Mouse (Mus musculus): ENCODE measurements at regions not wholly inside any gene's neighbourhood (a gene's known extent, or its start where the extent isn't known, plus 50 kb on each side); places are given as distances from the start of the nearest gene placed in this dataset.

DNA sequence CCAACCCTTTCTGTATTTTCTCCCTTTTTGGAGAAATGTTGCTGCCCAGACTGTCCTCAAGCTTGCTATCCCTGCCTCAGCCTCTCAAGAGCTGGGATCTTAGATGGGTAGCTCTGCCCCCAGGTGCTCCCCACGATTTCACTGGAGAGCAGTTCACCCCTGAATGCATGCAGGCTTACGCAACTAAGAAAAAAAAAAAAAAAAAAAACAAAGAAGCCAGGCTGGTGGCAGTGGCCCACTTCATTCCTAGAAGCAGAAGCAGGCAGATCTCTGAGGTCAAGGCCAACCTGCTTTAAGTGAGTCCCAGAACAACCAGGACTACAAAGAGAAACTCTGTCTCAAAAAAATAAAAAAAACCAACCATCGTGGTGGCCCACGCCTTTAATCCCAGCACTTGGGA, 51.2 kb upstream of the Fbxo11 start:
- H3K27me3 ChIP-seq (replicated peaks) = no peaks in the 10 kb centered on the region
- WGBS (ENCODE audit: insufficient replicate concordance) = 66% methylated on average over 4 of the region's 4 CpGs
- H3K4me2 ChIP-seq = no peak overlapping the region
- no peak overlapping the region for H3K4me3 ChIP-seq
- H3K36me3 ChIP-seq = no peaks in the 10 kb centered on the region
- H3K27ac ChIP-seq = no peak overlapping the region
- no peak for ATAC-seq
- no peaks in the 10 kb centered on the region for H3K9me3 ChIP-seq (replicated peaks)
- H3K4me1 ChIP-seq = peaks cover 3% of the 10 kb centered on the region; the same call in 1 of the 2 replicates
- H3K9ac ChIP-seq = no peak overlapping the region

DNA sequence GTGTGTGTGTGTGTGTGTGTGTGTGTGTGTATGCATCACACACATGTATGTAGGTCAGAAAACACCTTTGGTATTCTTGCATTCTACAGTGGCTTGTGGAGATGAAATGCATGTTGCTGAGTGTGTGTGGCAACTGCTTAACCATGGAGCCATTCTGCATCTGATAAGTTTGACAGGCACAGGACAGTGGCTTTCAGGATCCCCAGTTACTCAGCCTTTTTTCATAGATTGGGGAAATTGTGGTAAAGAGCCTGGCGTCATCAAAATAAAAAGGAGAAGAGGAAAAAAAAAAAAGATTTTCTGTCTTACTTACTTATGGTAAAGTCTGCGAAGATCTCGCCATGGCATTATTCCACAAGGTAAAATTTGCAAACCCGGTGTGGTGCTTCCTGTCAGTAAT, 53.6 kb upstream of the Fbxo11 start:
- no peak for ATAC-seq
- H3K9me3 ChIP-seq (replicated peaks) = no peaks in the 10 kb centered on the region
- H3K27ac ChIP-seq = no peak overlapping the region
- H3K4me1 ChIP-seq = no peaks in the 10 kb centered on the region
- H3K27me3 ChIP-seq (replicated peaks) = no peaks in the 10 kb centered on the region
- no peak overlapping the region for H3K9ac ChIP-seq
- no peak overlapping the region for H3K4me2 ChIP-seq
- H3K36me3 ChIP-seq = no peaks in the 10 kb centered on the region
- H3K4me3 ChIP-seq = no peak overlapping the region
- WGBS (ENCODE audit: insufficient replicate concordance) = 34% methylated on average over 4 of the region's 4 CpGs

DNA sequence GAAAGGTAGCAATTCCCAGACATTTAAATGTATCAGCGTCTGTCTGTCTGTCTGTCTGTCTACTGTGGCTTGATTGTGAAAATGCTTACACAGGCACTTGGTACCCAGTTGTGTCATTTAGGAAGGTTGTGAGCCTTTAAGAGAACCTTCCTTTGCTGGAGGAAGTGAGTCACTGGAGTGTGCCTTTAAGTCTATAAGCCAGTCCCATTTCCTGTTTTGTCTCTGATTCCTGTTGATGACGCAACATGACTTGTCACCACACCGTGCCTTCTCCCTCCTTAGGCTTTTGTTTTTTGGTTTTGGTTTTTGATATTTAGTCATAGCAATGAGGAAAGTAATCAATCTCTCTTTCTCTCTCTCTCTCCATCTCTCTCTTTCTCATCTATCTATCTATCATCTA, 58.6 kb upstream of the Fbxo11 start:
- no peaks in the 10 kb centered on the region for H3K36me3 ChIP-seq
- 45% methylated on average over 3 of the region's 3 CpGs for WGBS (ENCODE audit: insufficient replicate concordance)
- no peaks in the 10 kb centered on the region for H3K9me3 ChIP-seq (replicated peaks)
- H3K4me3 ChIP-seq = no peak overlapping the region
- no peaks in the 10 kb centered on the region for H3K4me1 ChIP-seq
- H3K27me3 ChIP-seq (replicated peaks) = no peaks in the 10 kb centered on the region
- no peak overlapping the region for H3K4me2 ChIP-seq
- no peak overlapping the region for H3K27ac ChIP-seq
- ATAC-seq = no peak
- H3K9ac ChIP-seq = no peak overlapping the region

DNA sequence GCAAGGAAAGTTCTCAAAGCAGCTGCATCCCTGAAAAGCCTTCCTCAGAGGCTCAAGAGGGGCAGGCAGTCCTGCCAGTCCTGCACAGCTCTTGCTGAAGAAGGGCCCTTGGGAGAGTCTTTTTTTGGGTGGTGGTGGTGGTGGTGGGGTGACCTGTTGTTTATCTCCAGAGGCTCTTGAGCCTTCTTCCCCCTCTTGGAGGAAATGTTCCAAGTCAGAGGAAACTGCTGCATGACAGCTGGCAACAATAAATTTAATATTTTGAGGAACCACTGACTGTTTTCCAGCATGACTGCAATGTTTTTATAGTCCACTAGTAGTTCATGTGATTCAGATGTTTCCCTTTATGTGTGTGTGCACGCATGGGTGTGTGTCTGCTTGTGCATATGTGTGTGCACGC, 62.0 kb upstream of the Fbxo11 start:
- no peak overlapping the region for H3K27ac ChIP-seq

DNA sequence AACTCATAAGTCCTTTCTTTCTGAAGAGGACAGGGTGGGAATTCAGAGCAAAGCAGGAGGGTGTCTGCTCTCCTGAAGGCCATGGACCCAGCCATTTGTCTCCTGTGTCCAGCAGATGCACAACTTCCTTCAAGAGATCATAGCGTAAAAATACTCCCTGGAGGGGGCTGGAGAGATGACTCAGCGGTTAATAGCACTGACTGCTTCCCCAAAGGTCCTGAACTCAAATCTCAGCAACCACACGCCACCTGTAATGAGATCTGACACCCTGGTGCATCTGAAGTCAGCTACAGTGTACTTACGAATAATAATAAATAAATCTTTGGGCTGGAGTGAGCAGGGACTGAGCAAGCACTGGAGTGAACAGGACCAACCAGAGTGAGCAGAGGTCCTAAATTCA, 66.2 kb upstream of the Fbxo11 start:
- Histone ChIP-seq H3K4me1 (no peaks in the 10 kb centered on the region), H3K36me3 (no peaks in the 10 kb centered on the region), H3K4me2 (no peak overlapping the region), H3K4me3 (no peak overlapping the region), H3K27ac (no peak overlapping the region), H3K9me3 (replicated peaks) (no peaks in the 10 kb centered on the region), H3K27me3 (replicated peaks) (no peaks in the 10 kb centered on the region), H3K9ac (no peak overlapping the region)
- WGBS (ENCODE audit: insufficient replicate concordance) = 49% methylated on average over 4 of the region's 4 CpGs
- no peak for ATAC-seq

More for the DNA sequence above, 62.0 kb upstream of the Fbxo11 start:
- no peaks in the 10 kb centered on the region for H3K27me3 ChIP-seq (replicated peaks)
- no peak overlapping the region for H3K4me3 ChIP-seq
- no peaks in the 10 kb centered on the region for H3K4me1 ChIP-seq
- no peaks in the 10 kb centered on the region for H3K9me3 ChIP-seq (replicated peaks)
- H3K9ac ChIP-seq = no peak overlapping the region
- WGBS (ENCODE audit: insufficient replicate concordance) = 53% methylated on average over 2 of the region's 2 CpGs
- H3K4me2 ChIP-seq = no peak overlapping the region
- ATAC-seq = no peak
- H3K36me3 ChIP-seq = no peaks in the 10 kb centered on the region

DNA sequence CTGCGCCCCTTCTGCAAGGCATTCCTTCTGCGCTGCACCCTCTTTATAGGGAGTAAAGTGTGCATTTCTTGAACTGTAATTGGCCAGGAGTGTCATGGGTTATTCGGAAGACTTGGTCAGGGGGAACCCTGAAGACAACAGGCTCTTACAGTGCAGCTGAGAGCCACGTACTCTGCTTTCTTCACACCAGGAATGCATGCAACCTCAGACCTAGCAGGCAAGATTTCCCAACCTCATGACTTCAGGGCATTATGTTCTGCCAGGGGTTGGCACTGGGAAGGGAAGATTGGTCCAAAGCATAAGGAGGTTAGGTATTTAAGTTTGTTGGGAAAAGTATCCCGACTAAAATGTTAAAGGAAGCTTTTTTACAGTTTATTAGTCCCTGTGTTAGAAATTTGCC, 66.9 kb upstream of the Fbxo11 start:
- no peak for ATAC-seq
- WGBS (ENCODE audit: insufficient replicate concordance) = 70% methylated on average over 5 of the region's 5 CpGs
- no peak overlapping the region for H3K4me2 ChIP-seq
- H3K9ac ChIP-seq = no peak overlapping the region
- no peaks in the 10 kb centered on the region for H3K36me3 ChIP-seq
- no peaks in the 10 kb centered on the region for H3K9me3 ChIP-seq (replicated peaks)
- H3K27ac ChIP-seq = no peak overlapping the region
- H3K4me3 ChIP-seq = no peak overlapping the region
- H3K27me3 ChIP-seq (replicated peaks) = no peaks in the 10 kb centered on the region
- no peaks in the 10 kb centered on the region for H3K4me1 ChIP-seq

DNA sequence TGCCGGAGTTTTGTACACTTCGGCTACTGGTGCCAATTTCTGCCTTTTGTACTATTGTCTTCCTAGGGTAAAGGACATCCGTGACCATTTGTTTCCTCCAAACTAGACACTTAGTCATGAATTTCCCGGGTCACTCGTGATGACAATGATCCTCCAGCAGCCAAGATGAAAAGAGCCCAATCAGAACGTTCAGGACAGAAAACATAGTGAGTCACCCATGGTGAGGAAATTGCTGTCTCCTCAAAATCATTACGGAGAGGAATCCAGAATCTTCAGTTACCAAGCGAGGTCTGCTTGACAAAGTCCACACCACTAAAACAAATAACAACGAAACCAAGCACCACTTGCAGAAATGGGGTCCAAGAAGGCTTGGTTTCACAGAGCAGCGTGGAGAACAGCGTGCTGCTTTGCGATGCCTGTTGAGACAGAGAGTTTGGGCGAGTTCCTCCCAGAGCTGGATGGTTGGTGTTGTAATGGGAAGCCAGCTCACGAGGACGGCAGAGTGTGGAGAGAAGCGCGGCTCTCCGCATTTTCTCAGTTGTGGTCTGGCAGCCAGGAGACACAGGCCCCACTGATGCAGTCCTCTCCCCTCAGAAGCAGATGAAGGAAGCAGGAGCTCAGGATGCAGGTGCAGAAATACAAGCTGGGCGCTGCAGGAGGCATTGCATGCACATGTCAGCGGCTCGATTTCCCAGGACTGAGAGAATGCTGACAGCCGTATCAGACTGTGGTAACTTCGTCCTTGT, 67.7 kb upstream of the Fbxo11 start:
- no peaks in the 10 kb centered on the region for H3K4me1 ChIP-seq
- H3K9ac ChIP-seq = no peak overlapping the region
- WGBS (ENCODE audit: insufficient replicate concordance) = 62% methylated on average over 23 of the region's 23 CpGs
- no peak overlapping the region for H3K4me2 ChIP-seq
- no peak overlapping the region for H3K4me3 ChIP-seq
- no peaks in the 10 kb centered on the region for H3K27me3 ChIP-seq (replicated peaks)
- no peaks in the 10 kb centered on the region for H3K36me3 ChIP-seq
- ATAC-seq = no peak
- H3K9me3 ChIP-seq (replicated peaks) = no peaks in the 10 kb centered on the region
- no peak overlapping the region for H3K27ac ChIP-seq

DNA sequence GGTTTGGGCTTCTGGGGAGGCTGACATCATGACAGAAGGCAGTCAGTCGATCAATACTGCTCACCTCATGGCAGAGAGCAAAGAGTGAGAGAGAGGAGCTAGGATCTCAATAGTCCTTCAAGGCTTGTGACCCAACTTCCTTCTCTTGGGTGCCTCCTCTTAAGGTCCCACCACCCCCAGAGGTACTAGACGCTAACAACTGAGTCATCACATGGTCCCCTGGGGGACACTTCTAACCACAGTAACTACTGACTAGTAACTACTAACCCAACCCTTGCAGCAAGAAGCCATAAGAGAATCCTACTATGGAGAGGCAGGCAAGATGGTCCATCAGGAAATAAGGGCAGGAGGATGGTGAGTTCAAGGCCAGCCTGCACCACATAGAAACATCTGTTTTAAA, 69.5 kb upstream of the Fbxo11 start:
- Histone ChIP-seq H3K4me3 (no peak overlapping the region), H3K36me3 (no peaks in the 10 kb centered on the region), H3K4me2 (no peak overlapping the region), H3K27me3 (replicated peaks) (no peaks in the 10 kb centered on the region), H3K4me1 (no peaks in the 10 kb centered on the region), H3K9ac (no peak overlapping the region), H3K9me3 (replicated peaks) (no peaks in the 10 kb centered on the region), H3K27ac (no peak overlapping the region)
- no peak for ATAC-seq
- 51% methylated on average over 2 of the region's 2 CpGs for WGBS (ENCODE audit: insufficient replicate concordance)

DNA sequence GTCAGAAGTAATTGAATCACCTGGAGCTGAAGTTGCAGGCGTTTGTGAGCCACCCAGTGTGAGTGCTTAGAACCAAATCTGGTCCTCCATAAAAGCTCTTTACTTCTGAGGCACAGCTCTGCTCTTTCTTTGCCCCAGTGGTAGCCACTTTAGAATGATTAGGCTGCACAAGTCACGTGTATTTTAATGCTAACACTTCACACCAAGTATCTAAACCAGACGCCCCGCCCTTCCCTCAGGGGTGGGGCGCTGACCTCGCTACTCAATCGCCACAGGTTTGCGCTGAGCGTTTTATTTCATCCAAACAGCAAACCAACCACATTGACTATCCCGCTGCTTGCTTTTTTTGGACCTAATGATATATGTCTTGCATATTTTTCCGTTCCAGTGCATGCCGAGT, 76.4 kb upstream of the Fbxo11 start:
- Histone ChIP-seq H3K27ac (no peak overlapping the region), H3K9me3 (replicated peaks) (no peaks in the 10 kb centered on the region), H3K9ac (no peak overlapping the region), H3K4me1 (no peaks in the 10 kb centered on the region), H3K4me2 (peak overlapping the region; percentile 17; the same call in 1 of the 2 replicates), H3K4me3 (no peak overlapping the region), H3K27me3 (replicated peaks) (no peaks in the 10 kb centered on the region), H3K36me3 (no peaks in the 10 kb centered on the region)
- 25% methylated on average over 12 of the region's 12 CpGs for WGBS (ENCODE audit: insufficient replicate concordance)
- no peak for ATAC-seq

DNA sequence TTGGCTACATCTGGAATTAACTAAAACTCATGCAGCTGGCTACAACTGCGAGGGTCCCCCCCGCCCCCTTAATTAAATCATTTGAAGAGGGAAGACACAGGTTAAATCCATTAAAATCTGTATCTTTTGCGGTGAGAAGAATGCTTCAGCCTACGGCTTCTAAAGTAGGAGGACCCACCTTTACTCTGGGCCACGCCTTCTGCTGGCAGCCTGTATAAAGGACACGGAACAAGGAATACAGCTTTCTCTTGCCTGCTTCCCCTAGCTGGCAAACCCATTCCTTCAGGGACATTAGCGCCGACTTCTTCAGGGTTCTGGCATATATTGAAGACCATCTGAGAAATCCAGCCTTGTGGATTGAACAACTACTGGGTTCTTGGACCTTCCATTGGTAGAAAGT, 76.9 kb upstream of the Fbxo11 start:
- no peak overlapping the region for H3K4me3 ChIP-seq
- no peak overlapping the region for H3K27ac ChIP-seq
- H3K9ac ChIP-seq = no peak overlapping the region
- peak overlapping the region; percentile 17; the same call in 1 of the 2 replicates for H3K4me2 ChIP-seq
- ATAC-seq = no peak
- no peaks in the 10 kb centered on the region for H3K27me3 ChIP-seq (replicated peaks)
- H3K36me3 ChIP-seq = no peaks in the 10 kb centered on the region
- 35% methylated on average over 8 of the region's 8 CpGs for WGBS (ENCODE audit: insufficient replicate concordance)
- no peaks in the 10 kb centered on the region for H3K4me1 ChIP-seq
- H3K9me3 ChIP-seq (replicated peaks) = no peaks in the 10 kb centered on the region

DNA sequence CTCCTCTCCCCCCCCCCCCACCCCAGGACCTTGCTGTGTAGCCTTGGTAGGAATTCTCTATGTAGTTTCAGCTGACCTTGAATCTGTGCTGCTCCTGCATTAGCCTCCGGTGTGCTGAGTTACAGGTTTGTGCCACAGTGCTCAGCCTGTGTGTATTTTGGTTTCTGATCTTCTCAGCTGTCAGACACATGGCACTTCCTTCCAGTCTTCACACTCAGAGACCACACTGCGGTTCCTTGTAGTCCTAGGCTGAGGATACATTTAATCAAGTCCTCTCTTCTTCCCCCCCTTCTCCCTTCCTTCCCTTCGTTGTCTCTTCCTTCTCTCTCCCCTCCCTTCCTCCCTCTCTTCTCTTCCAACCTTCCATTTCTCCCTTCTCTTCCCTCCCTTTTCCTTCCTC, 77.7 kb upstream of the Fbxo11 start:
- Histone ChIP-seq H3K9me3 (replicated peaks) (no peaks in the 10 kb centered on the region), H3K27me3 (replicated peaks) (no peaks in the 10 kb centered on the region), H3K9ac (no peak overlapping the region), H3K4me2 (no peak overlapping the region), H3K27ac (no peak overlapping the region), H3K36me3 (no peaks in the 10 kb centered on the region), H3K4me1 (no peaks in the 10 kb centered on the region), H3K4me3 (no peak overlapping the region)
- 26% methylated on average over 3 of the region's 3 CpGs for WGBS (ENCODE audit: insufficient replicate concordance)
- no peak for ATAC-seq

DNA sequence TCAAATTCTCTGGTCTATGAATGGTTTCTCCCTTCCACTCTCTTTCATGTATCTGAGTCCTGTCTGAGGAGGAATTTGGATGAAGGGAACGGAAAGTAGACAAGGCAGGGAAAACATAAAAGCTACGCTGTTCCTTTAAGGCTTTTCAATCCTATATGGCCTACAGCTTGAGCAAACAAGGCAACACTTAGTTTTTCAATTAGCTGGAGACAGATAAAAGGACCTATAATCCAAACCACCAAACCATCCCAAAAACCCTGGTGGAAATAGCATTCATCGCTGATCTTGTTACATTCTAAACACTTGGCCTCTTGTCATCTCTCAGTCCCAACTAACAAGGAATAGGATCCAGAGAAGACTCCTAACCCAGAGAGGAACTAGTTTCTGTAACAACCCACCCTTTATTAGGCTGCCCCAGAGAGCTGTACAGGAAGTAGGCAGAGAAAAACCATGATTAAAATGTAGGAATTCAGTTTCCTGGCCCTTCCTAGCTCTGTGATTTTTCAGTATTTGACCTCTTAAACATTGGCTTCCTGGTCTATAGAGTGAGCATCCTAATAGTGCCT, 78.4 kb upstream of the Fbxo11 start:
- H3K36me3 ChIP-seq = no peaks in the 10 kb centered on the region
- no peaks in the 10 kb centered on the region for H3K9me3 ChIP-seq (replicated peaks)
- no peaks in the 10 kb centered on the region for H3K4me1 ChIP-seq
- no peak overlapping the region for H3K27ac ChIP-seq
- ATAC-seq = no peak
- 73% methylated on average over 3 of the region's 3 CpGs for WGBS (ENCODE audit: insufficient replicate concordance)
- H3K9ac ChIP-seq = no peak overlapping the region
- H3K27me3 ChIP-seq (replicated peaks) = no peaks in the 10 kb centered on the region
- no peak overlapping the region for H3K4me2 ChIP-seq
- no peak overlapping the region for H3K4me3 ChIP-seq

DNA sequence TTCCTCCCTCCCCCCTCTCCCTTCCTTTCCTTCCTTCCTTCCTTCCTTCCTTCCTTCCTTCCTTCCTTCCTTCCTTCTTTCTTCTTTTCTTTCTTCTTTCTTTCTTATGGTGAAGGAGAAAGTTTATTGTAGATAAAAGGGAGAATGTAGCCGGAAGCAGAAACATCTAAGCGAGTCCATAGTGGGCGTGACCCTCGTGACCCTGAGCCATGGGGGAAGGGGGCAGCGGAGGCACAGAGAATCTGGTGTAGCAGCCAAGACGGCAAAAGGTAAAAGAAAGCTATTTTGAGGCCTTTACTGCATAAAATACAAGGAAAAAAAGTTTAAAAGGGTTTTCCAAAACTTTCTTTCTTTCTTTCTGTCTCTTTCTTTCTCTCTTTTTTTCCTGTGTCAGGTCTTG, 93.5 kb upstream of the Fbxo11 start:
- H3K9me3 ChIP-seq (replicated peaks) = no peaks in the 10 kb centered on the region
- H3K36me3 ChIP-seq = no peaks in the 10 kb centered on the region
- 35% methylated on average over 6 of the region's 6 CpGs for WGBS (ENCODE audit: insufficient replicate concordance)
- H3K27ac ChIP-seq = no peak overlapping the region
- H3K4me3 ChIP-seq = no peak overlapping the region
- peaks cover 9% of the 10 kb centered on the region for H3K27me3 ChIP-seq (replicated peaks)
- H3K4me1 ChIP-seq = no peaks in the 10 kb centered on the region; the same call in 1 of the 2 replicates
- H3K4me2 ChIP-seq = no peak overlapping the region
- H3K9ac ChIP-seq = no peak overlapping the region
- ATAC-seq = no peak
